Mouse (Mus musculus) midbrain, embryonic 16.5 days (tissue): ENCODE results near the gene Gcdh. TPM values are rescaled to one million over a fixed set of nuclear protein-coding genes. Genes with fewer than 3 reads are reported as not detected.

Source experiments
- ATAC-seq: fragments of 200-750 bp; cut with Nextera tagmentation; 2 replicates; pipeline ENCODE4 v1.8.0; 2017; ENCODE audit warnings: moderate TSS enrichment
- H3K27ac ChIP-seq: fragments of 300-500 bp; sonication (generic); 2 replicates; pipeline ENCODE4 v1.5.1; 2014; ENCODE audit warnings: mild to moderate bottlenecking, low read length, mixed read lengths
- H3K27me3 ChIP-seq: fragments of 300-500 bp; sonication (generic); 2 replicates; pipeline ENCODE4 v1.6.1; 2014; ENCODE audit warnings: low read depth, low read length, mixed read lengths; ENCODE audit not compliant: control insufficient read depth, insufficient read depth
- H3K36me3 ChIP-seq: fragments of 300-500 bp; sonication (generic); 2 replicates; pipeline ENCODE4 v1.6.1; 2014; ENCODE audit warnings: mild to moderate bottlenecking, low read length, moderate library complexity, mixed read lengths; ENCODE audit not compliant: control insufficient read depth, insufficient read depth
- H3K4me1 ChIP-seq: fragments of 300-500 bp; sonication (generic); 2 replicates; pipeline ENCODE4 v1.6.1; 2014; ENCODE audit warnings: mild to moderate bottlenecking, low read length, mixed read lengths; ENCODE audit not compliant: control insufficient read depth, insufficient read depth
- H3K4me2 ChIP-seq: fragments of 300-500 bp; sonication (generic); 2 replicates; pipeline ENCODE4 v1.6.1; 2014; ENCODE audit warnings: mild to moderate bottlenecking, low read length, mixed read lengths
- H3K4me3 ChIP-seq: fragments of 300-500 bp; sonication (generic); 2 replicates; pipeline ENCODE4 v1.5.1; 2014; ENCODE audit warnings: low read depth, mild to moderate bottlenecking, low read length, moderate library complexity, mixed read lengths
- H3K9ac ChIP-seq: fragments of 300-500 bp; sonication (generic); 2 replicates; pipeline ENCODE4 v1.6.1; 2014; ENCODE audit warnings: low read depth, low read length, mixed read lengths
- H3K9me3 ChIP-seq: fragments of 300-500 bp; sonication (generic); replicated peaks from 2 replicates; pipeline ENCODE4 v1.6.1; 2014; ENCODE audit warnings: mild to moderate bottlenecking, low read length, mixed read lengths; ENCODE audit not compliant: control insufficient read depth, poor library complexity, severe bottlenecking
- WGBS: fragments of 180-500 bp; shearing (Covaris S2); extraction: QIAGEN DNeasy Blood & Tissue Kit; methylation state at CpG from one replicate; pipeline ENCODE4 v1.1.7; 2014; 5-methylcytosine and 5-hydroxymethylcytosine counted together
- polyA plus RNA-seq: library from polyadenylated mRNA; unstranded; fragments of >200 nt; fragmentation: Nextera tagmentation; extraction: Ambion mirVana; gene quantifications from 2 replicates; pipeline ENCODE4 v1.2.1, GENCODE M21; 2015

Gcdh gene
- polyA plus RNA-seq = 33.4 and 36.9 TPM in 2 replicates

DNA sequence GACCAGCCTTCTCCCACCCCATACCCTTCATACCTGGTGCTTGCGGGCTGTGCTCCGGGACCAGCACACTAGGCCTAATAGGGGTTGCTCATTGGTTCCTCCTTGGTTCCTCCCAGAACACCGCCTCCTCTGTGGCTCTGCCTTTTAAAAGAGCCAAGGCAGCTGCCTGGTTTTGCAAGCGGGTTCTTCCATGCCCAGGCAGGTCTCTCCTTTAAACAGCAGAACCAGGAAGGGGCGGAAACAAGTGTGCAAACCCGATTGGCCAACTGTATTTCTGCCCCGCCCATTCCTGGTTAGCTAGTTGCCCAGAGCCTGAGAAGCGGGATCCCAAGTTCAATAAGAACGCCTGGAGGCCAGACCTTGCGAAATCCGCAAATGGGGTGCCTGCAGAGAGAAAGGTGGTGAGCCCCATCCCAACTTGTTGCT lies at the start of gene Gcdh:
TSS of gene Gcdh (minus strand) at position 213 of the 426 bp plus-strand sequence.
- peak; percentile 99 for ATAC-seq
- H3K27me3 ChIP-seq = no peaks in the 10 kb centered on the region

DNA sequence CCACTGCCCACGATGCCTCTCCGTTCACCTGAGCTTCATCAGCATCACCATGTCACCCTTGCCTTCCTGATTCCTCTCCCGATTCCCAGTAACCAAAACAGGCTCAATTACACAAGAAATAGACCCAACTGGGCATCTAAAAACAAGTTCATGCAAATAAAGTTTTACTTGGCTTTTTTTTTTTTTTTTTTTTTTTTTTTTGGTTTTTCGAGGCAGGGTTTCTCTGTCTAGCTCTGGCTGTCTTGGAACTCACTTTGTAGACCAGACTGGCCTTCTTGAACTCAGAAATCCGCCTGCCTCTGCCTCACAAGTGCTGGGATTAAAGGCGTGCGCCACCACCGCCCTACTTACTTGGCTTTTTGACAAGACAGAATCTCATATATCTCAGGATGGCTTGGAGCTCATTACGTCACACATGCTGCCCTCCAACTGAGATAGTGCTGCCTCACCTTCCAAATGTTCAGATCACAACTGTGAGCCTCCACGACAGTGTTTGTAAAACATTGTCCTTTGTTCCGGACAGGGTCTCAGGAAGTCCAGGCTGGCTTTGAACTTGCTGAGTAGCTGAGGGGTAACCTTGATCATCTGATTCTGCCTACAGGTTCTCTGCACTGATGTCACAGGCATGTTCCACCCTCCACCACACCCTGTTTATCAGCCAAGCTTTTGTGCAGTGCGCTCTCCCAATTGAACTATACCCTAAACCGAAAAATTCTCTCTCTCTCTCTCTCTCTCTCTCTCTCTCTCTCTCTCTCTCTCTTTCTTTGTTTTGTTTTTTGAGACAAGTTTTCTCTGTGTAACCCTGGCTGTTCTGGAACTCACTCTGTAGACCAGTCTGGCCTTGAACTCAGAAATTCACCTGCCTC lies 44.1 kb upstream of the Gcdh start:
- Histone ChIP-seq H3K27me3 (no peaks in the 10 kb centered on the region; the same call in 1 of the 2 replicates), H3K4me1 (peaks cover 24% of the 10 kb centered on the region)
- WGBS = 66% methylated on average over 13 of the region's 13 CpGs

More for the DNA sequence above, at the start of gene Gcdh:
- Histone ChIP-seq H3K4me1 (peaks cover 12% of the 10 kb centered on the region), H3K4me3 (peak within 1 kb of the TSS; percentile 82), H3K36me3 (peaks cover 6% of the 10 kb centered on the region; the same call in 1 of the 2 replicates), H3K4me2 (peak within 1 kb of the TSS; percentile 71), H3K9ac (peak within 1 kb of the TSS; percentile 84), H3K9me3 (no peaks in the 10 kb centered on the region), H3K27ac (peak within 1 kb of the TSS; percentile 71)
- WGBS = 0% methylated on average over 11 of the region's 11 CpGs

DNA sequence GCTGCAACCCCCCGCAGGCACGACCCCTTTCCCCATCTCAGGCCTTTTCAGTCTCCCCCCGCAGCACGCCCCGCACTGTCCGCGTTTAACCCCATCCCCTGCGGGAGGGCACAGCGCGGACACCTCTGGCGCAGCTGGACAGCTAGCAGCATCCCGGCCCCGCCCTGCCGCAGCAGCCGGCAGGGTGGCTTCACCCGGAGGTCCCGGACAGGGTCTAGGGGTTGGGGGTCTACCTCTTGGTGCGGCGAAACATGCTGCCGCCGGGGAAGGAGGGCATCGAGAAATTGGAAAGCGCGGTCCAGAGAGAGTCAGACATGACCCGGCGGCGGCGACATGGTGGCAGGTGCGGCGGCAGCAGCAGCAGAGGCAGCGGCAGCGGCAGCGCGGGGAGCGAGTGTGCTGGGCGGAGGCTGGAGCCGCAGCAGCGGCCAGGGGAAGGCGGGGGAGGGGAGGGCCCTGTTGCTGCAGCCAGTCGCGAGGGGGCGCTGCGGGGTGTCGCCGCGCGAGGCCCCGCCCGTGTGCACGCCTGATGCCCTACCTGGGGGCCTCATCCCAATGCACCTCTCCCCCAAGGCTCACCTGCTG lies 43.3 kb upstream of the Gcdh start, which contains the start of gene Mast1:
TSS of gene Mast1 (minus strand) at position 398 of the 585 bp plus-strand sequence.
- H3K4me1 ChIP-seq = peaks cover 24% of the 10 kb centered on the region
- ATAC-seq = peak; percentile 58
- H3K9ac ChIP-seq = peak within 1 kb of the TSS; percentile 100
- peaks cover 4% of the 10 kb centered on the region; the same call in 1 of the 2 replicates for H3K36me3 ChIP-seq
- no peaks in the 10 kb centered on the region for H3K9me3 ChIP-seq
- peak within 1 kb of the TSS; percentile 92 for H3K4me3 ChIP-seq
- H3K27ac ChIP-seq = peak within 1 kb of the TSS; percentile 98
- peak within 1 kb of the TSS; percentile 98 for H3K4me2 ChIP-seq
- under 1% methylated on average over 47 of the region's 50 CpGs for WGBS
- no peaks in the 10 kb centered on the region; the same call in 1 of the 2 replicates for H3K27me3 ChIP-seq

More for the DNA sequence above, 44.1 kb upstream of the Gcdh start:
- peak overlapping the region; percentile 98 for H3K27ac ChIP-seq
- no peaks in the 10 kb centered on the region; the same call in 1 of the 2 replicates for H3K36me3 ChIP-seq
- peak overlapping the region; percentile 98 for H3K4me2 ChIP-seq
- peak overlapping the region; percentile 92 for H3K4me3 ChIP-seq
- peak overlapping the region; percentile 100 for H3K9ac ChIP-seq
- no peaks in the 10 kb centered on the region for H3K9me3 ChIP-seq
- no peak for ATAC-seq

DNA sequence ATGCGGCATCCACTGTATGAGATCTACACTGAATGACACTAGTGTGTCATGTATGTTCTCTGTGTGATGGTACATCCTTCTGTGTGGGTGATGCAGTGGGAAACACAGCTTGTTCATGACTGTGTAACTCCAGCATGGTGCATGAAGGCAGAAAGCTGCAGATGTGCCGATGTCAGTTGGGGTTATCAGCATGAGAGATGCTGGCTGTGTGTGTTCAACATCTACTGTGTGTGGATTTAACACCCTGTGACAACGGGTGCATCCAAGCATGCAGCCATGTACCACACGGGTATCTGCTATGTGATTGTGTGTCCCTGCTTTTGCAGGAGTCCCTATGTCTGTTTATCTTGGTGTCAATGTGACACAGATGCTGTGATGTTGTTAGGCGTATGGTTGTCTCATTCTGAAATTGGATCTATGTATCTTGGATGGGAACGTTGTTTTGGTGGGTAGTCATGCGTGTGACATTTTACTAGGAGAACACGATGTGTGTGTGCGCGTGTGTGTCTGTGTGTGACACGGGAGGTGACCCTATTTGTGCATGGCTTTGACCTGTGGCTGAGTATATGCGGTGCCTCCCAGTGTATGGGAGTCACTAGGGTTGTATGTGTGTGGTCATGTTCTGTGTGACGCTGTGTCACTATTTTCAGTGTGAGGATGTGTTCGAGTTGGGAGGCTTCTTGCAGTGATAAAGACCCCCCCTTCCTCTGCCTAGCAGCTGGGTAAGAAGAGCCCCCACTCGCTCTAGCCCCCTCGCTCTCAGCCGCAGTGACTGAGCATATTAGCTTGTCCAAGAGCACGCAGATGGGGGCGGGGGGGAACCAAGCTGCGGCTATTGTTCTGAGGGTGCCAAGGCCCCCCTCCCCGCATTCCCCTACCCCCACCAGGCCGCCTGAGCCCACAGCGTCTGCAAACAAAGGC lies 42.6 kb upstream of the Gcdh start:
- peaks cover 24% of the 10 kb centered on the region for H3K4me1 ChIP-seq
- H3K36me3 ChIP-seq = peaks cover 4% of the 10 kb centered on the region; the same call in 1 of the 2 replicates
- peak overlapping the region; percentile 100 for H3K9ac ChIP-seq
- H3K27ac ChIP-seq = peak overlapping the region; percentile 98
- WGBS = 10% methylated on average over 23 of the region's 23 CpGs
- peak overlapping the region; percentile 92 for H3K4me3 ChIP-seq
- H3K4me2 ChIP-seq = peak overlapping the region; percentile 98
- ATAC-seq = peak; percentile 46
- no peaks in the 10 kb centered on the region; the same call in 1 of the 2 replicates for H3K27me3 ChIP-seq
- H3K9me3 ChIP-seq = no peaks in the 10 kb centered on the region

DNA sequence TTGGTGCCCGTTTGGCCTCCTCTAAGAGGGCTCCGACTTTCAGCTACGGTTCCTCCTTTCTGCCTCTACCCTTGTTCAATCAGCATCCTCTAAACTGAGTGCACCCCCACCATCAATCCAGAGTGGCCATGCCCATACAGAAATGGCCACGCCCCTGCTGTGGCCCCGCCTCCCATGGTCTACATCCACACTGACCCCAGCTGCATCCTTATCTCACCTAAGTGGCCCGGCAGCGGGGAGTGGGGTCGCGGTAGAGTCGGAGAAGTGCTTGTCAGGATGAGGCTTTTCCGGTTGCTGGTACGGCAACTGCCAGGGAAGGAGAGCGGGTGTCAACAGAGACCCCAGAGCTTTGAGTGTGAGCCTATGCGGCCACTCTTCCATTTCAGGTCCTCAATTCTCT lies 41.8 kb upstream of the Gcdh start:
- peak overlapping the region; percentile 92 for H3K4me3 ChIP-seq
- WGBS = 5% methylated on average over 14 of the region's 14 CpGs
- H3K27me3 ChIP-seq = no peaks in the 10 kb centered on the region
- no peaks in the 10 kb centered on the region for H3K9me3 ChIP-seq
- ATAC-seq = peak; percentile 50
- H3K9ac ChIP-seq = peak overlapping the region; percentile 100
- H3K36me3 ChIP-seq = peaks cover 6% of the 10 kb centered on the region; the same call in 1 of the 2 replicates
- peak overlapping the region; percentile 98 for H3K27ac ChIP-seq
- peak overlapping the region; percentile 98 for H3K4me2 ChIP-seq
- H3K4me1 ChIP-seq = peaks cover 24% of the 10 kb centered on the region

DNA sequence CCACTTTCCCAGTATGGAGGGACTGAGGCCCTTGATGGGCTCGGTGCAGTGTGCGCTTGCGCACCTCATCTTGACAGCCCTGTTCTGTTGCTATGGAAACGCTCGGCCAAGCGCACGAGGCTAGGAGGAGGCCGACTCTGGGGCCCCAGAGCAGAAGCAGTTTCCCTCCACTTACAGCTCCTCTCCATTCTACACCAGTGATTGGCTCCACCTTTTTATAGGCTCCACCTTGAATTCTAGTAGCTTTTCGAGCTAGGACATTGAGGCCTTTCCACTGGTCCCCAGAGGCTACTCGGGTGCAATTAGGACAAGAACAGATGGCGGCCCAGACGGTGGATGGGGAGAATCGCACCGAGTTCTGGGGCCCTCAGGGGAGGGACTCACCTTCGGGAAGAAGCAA lies 41.1 kb upstream of the Gcdh start:
- Histone ChIP-seq H3K9me3 (no peaks in the 10 kb centered on the region), H3K27me3 (no peaks in the 10 kb centered on the region), H3K4me2 (peak overlapping the region; percentile 98), H3K27ac (peak overlapping the region; percentile 98), H3K4me3 (peak overlapping the region; percentile 92), H3K9ac (peak overlapping the region; percentile 100), H3K36me3 (peaks cover 11% of the 10 kb centered on the region; the same call in 1 of the 2 replicates), H3K4me1 (peaks cover 24% of the 10 kb centered on the region)
- peak; percentile 76 for ATAC-seq
- under 1% methylated on average over 15 of the region's 15 CpGs for WGBS

DNA sequence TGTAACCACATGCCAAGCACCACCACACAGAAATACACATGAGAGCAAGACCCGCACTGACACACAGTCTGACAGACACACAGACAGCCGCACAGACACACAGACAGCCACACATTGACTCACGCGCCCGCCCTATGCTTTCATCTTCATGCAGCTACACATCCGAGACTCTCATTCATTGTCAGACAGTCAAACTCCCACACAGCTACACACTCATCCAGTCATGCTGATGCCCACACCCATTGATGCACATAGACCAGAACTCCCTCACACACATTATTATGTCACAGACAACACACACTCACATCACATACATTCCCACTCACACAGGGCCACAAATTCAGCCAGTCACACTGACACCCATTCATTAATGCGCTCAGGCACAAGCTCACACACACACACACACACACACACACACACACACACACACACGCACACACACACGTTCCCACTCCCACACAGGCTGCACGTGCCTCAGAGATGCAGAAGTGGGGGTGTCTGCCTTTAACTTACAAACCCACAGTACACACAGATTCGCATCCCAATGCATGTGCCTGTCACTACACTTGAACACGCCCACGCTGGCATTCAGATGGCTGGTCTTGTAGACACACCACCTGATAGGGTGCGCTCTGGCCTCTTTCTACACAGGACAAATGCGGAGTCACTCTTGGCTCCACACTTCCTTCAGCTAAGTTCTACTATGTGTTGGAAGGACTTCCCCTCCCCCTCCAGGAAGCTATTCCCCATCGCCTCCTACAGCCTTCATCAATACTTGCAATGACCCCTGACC lies 40.2 kb upstream of the Gcdh start:
- Histone ChIP-seq H3K4me3 (peak overlapping the region; percentile 92), H3K9ac (no peak overlapping the region), H3K27me3 (no peaks in the 10 kb centered on the region), H3K36me3 (peaks cover 11% of the 10 kb centered on the region; the same call in 1 of the 2 replicates), H3K9me3 (no peaks in the 10 kb centered on the region), H3K27ac (no peak overlapping the region), H3K4me2 (peak overlapping the region; percentile 98), H3K4me1 (peaks cover 26% of the 10 kb centered on the region)
- ATAC-seq = no peak
- WGBS = 86% methylated on average over 16 of the region's 16 CpGs
